Mouse (Mus musculus): ENCODE data around the gene Plb1.

DNA sequence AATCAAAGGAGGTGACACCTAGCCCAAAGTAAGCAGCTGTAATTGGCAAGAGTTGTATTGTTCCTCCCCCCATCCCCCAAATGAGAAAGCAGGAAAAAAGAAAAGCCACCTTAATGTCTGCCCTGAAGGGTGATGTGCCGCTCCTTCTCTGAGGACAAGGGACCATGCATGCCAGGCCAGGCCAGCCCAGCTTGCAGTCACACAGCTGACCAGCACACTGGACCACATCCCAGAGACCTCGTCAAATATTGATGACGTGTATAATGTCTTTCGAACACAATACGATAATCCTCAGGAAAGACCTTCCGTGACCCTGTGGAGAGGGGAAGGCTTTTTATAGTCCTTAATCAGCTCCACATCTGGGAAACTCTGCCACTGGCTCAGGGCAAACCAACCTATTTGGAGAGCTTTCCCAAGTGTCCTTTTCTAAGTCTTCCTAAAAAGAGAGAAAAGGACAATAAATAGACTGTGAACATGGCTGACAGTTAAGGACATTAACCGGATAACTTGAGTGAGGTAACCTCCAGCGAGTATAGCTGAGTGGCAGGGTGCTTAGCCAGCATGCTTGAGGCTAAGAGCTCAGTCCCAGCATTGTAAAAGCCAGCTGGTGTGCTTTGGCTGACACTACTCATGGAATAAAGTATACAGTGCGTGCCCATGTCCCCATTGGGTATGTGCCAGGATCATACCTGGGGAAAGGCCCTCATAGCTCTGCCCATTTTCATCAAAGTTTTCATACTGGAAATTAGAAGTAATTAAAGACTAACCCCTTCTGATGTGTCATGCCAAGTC, 162.8 kb downstream of the Plb1 start:
- TF ChIP-seq GATA1 (IDR thresholded peaks at IDR 0.05; ENCODE audit: borderline replicate concordance, low read length) (no peak), FLI1 (IDR thresholded peaks at IDR 0.05; ENCODE audit: low read length) (no peak)

Measured in megakaryocyte, embryonic 14.5 days (primary cell).